Comparison of ENCODE assay signal across 9 mouse cellular contexts in genomic region chr8:84567541-84567940, GRCm38 (mm10).
DNase-seq lines count a peak whose midpoint lies in the region; ATAC-seq lines count a peak whose summit lies in the region.
"Had no signal": no experiment of that assay in that cellular context is flagged by ENCODE, and none has a peak within 500 bp of the region (broad histone marks: within the 10 kb centered on the region; RNA-seq: fewer than 3 reads in every experiment).

No protein-coding gene starts in this region.

- 0 out of 2 replicates have a peak, but pooled peaks cover 4% of the 10 kb centered on the region for H3K4me1 ChIP-seq in heart, embryonic 12.5 days (replicated peaks)
- peaks cover 13% of the 10 kb centered on the region for H3K4me1 ChIP-seq in heart, embryonic 10.5 days
- H3K4me1 ChIP-seq in midbrain, embryonic 14.5 days (ENCODE audit: control insufficient read depth, insufficient read depth, low read length), result no peaks in the 10 kb centered on the region
- H3K4me1 ChIP-seq: embryonic facial prominence, embryonic 15.5 days had no signal

- H3K9me3 ChIP-seq in heart, embryonic 12.5 days (replicated peaks), result no peaks in the 10 kb centered on the region
- H3K9me3 ChIP-seq in heart, embryonic 10.5 days, result no peaks in the 10 kb centered on the region
- H3K9me3 ChIP-seq in midbrain, embryonic 14.5 days (ENCODE audit: control insufficient read depth, low read length), result no peaks in the 10 kb centered on the region
- H3K9me3 ChIP-seq: embryonic facial prominence, embryonic 15.5 days had no signal

- H3K36me3 ChIP-seq in heart, embryonic 12.5 days, result no peaks in the 10 kb centered on the region
- no peaks in the 10 kb centered on the region for H3K36me3 ChIP-seq in heart, embryonic 10.5 days
- peaks cover 36% of the 10 kb centered on the region for H3K36me3 ChIP-seq in midbrain, embryonic 14.5 days (ENCODE audit: control insufficient read depth, insufficient read depth, low read length)
- H3K36me3 ChIP-seq: embryonic facial prominence, embryonic 15.5 days had no signal

- no peak overlapping the region for H3K4me2 ChIP-seq in heart, embryonic 12.5 days
- no peak overlapping the region for H3K4me2 ChIP-seq in midbrain, embryonic 14.5 days (ENCODE audit: low read length)
- H3K4me2 ChIP-seq: embryonic facial prominence, embryonic 15.5 days had no signal

- peaks cover 63% of the 10 kb centered on the region for H3K27me3 ChIP-seq in heart, embryonic 12.5 days (replicated peaks)
- peaks cover 77% of the 10 kb centered on the region for H3K27me3 ChIP-seq in heart, embryonic 10.5 days (ENCODE audit: insufficient read depth, poor library complexity, severe bottlenecking)
- H3K27me3 ChIP-seq in midbrain, embryonic 14.5 days (ENCODE audit: control insufficient read depth, insufficient read depth, low read length), result no peaks in the 10 kb centered on the region

- no peak overlapping the region for H3K27ac ChIP-seq in heart, embryonic 12.5 days (ENCODE audit: poor library complexity, severe bottlenecking)
- H3K27ac ChIP-seq in heart, embryonic 10.5 days, result no peak overlapping the region
- H3K27ac ChIP-seq in midbrain, embryonic 14.5 days (replicated peaks; ENCODE audit: low read depth, low read length), result no peak overlapping the region
- H3K27ac ChIP-seq: embryonic facial prominence, embryonic 15.5 days had no signal

- no peak overlapping the region for H3K9ac ChIP-seq in heart, embryonic 12.5 days
- no peak overlapping the region for H3K9ac ChIP-seq in midbrain, embryonic 14.5 days (replicated peaks; ENCODE audit: low read length)
- H3K9ac ChIP-seq: embryonic facial prominence, embryonic 15.5 days had no signal

- WGBS in heart, embryonic 12.5 days, result 62% methylated on average over 19 of the region's 19 CpGs
- 67% methylated on average over 19 of the region's 19 CpGs for WGBS in heart, embryonic 10.5 days
- 77% methylated on average over 19 of the region's 19 CpGs for WGBS in midbrain, embryonic 14.5 days

- ATAC-seq in heart, embryonic 12.5 days (ENCODE audit: insufficient number of reproducible peaks, low FRiP score), result peak; percentile 52; the same call in 1 of the 2 replicates
- peak; percentile 83 for ATAC-seq in granulocyte monocyte progenitor cell, adult 5-6 weeks (replicated peaks; ENCODE audit: poor library complexity, severe bottlenecking)
- no peak for ATAC-seq in midbrain, embryonic 14.5 days (ENCODE audit: low FRiP score, low TSS enrichment)

- H3K4me3 ChIP-seq in heart, embryonic 12.5 days, result no peak overlapping the region
- H3K4me3 ChIP-seq in heart, embryonic 10.5 days, result no peak overlapping the region
- no peak overlapping the region for H3K4me3 ChIP-seq in midbrain, embryonic 14.5 days (replicated peaks; ENCODE audit: low read depth, low read length)
- H3K4me3 ChIP-seq: embryonic facial prominence, embryonic 15.5 days had no signal

- no peak for DNase-seq in heart, embryonic 10.5 days (ENCODE audit: low spot score)
- DNase-seq in CD8-positive naive resting alpha-beta T cell, adult 2 months (ENCODE audit: low read depth in 2 of 2, low spot score in 2 of 2), result peak; percentile 44 to 52
- DNase-seq in monocyte, adult 2 months (ENCODE audit: low read depth in 1 of 2, low spot score in 2 of 2), result peak; percentile 37 to 62
- no peak for DNase-seq in adipocyte (ENCODE audit: low spot score)
- DNase-seq in midbrain, embryonic 14.5 days, result no peak
- no peak for DNase-seq in embryo, embryonic 11 days

Comparison
In these comparisons a context has a peak if more than half of its experiments do, and no peak if none do; other contexts are left out.
1. DNase-seq: peak in CD8-positive naive resting alpha-beta T cell, adult 2 months (2 of 2) and monocyte, adult 2 months (2 of 2); none in heart, embryonic 10.5 days (single experiment), adipocyte (single experiment), midbrain, embryonic 14.5 days (single experiment) and embryo, embryonic 11 days (single experiment).